Mouse (Mus musculus): Measurements from ENCODE around the gene Arap1. TPM values are rescaled to one million over a fixed set of nuclear protein-coding genes. Genes with fewer than 3 reads are reported as not detected.

The Arap1 gene
- polyA plus RNA-seq, 1 experiment from 2014 or later: 29.2 TPM

GRCm38 (mm10) chr7:101422646-101423045 lies 74.8 kb downstream of the Arap1 start:
- ATAC-seq (ENCODE audit: insufficient number of reproducible peaks, insufficient read depth, low FRiP score, low read depth): no peak
- Histone ChIP-seq H3K4me1 (ENCODE audit: control insufficient read depth in 2 of 2, insufficient read depth in 2 of 2, low read length in 2 of 2) (no peaks in the 10 kb centered on the region), H3K36me3 (ENCODE audit: control insufficient read depth, insufficient read depth, low read length) (no peaks in the 10 kb centered on the region), H3K9me3 (ENCODE audit: control insufficient read depth, low read length) (no peaks in the 10 kb centered on the region), H3K9ac (ENCODE audit: low read length) (no peak overlapping the region), H3K27ac (replicated peaks in 1 of 2; ENCODE audit: control insufficient read depth in 1 of 2, insufficient read depth in 1 of 2, low read depth in 2 of 2, low read length in 2 of 2) (no peak overlapping the region), H3K4me3 (ENCODE audit: control insufficient read depth in 1 of 2, insufficient read depth in 1 of 2, low read depth in 1 of 2, low read length in 2 of 2) (no peak overlapping the region), H3K4me2 (ENCODE audit: low read length) (no peak overlapping the region), H3K27me3 (ENCODE audit: control insufficient read depth, insufficient read depth, low read length) (peaks cover 47% of the 10 kb centered on the region)
- WGBS: 75% methylated on average over 8 of the region's 8 CpGs

DNA sequence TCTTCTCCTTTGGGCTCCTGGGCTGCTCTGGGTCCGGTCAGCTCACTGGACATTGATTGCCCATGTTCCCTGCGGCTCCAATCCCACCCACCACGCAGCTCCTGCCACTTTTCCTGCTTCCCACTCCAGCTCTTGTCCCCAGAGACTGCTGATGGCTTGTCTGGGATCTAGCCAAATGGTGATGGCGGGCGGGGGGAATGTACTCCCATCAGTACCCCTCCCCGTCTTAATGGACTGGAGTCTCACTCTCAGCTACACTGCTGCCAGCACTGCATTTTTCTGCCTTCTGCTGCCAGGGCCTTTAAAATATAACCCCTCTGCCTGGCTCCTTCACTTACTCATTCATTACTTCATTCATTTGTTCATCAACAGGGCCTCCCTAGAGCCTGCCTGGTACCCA lies 76.1 kb downstream of the Arap1 start:
- H3K4me2 ChIP-seq (ENCODE audit: low read length): no peak overlapping the region
- H3K4me1 ChIP-seq (ENCODE audit: control insufficient read depth in 2 of 2, insufficient read depth in 2 of 2, low read length in 2 of 2): no peaks in the 10 kb centered on the region
- H3K27ac ChIP-seq (replicated peaks in 1 of 2; ENCODE audit: control insufficient read depth in 1 of 2, insufficient read depth in 1 of 2, low read depth in 2 of 2, low read length in 2 of 2): no peak overlapping the region
- no peaks in the 10 kb centered on the region for H3K9me3 ChIP-seq (ENCODE audit: control insufficient read depth, low read length)
- no peak overlapping the region for H3K9ac ChIP-seq (ENCODE audit: low read length)
- no peak overlapping the region for H3K4me3 ChIP-seq (ENCODE audit: control insufficient read depth in 1 of 2, insufficient read depth in 1 of 2, low read depth in 1 of 2, low read length in 2 of 2)
- H3K27me3 ChIP-seq (ENCODE audit: control insufficient read depth, insufficient read depth, low read length): peaks cover 38% of the 10 kb centered on the region
- ATAC-seq (ENCODE audit: insufficient number of reproducible peaks, insufficient read depth, low FRiP score, low read depth): no peak
- WGBS: 66% methylated on average over 6 of the region's 6 CpGs
- no peaks in the 10 kb centered on the region for H3K36me3 ChIP-seq (ENCODE audit: control insufficient read depth, insufficient read depth, low read length)

GRCm38 (mm10) chr7:101426692-101427091 lies 78.8 kb downstream of the Arap1 start:
- no peak for ATAC-seq (ENCODE audit: insufficient number of reproducible peaks, insufficient read depth, low FRiP score, low read depth)
- H3K9me3 ChIP-seq (ENCODE audit: control insufficient read depth, low read length): no peaks in the 10 kb centered on the region
- H3K4me3 ChIP-seq (ENCODE audit: control insufficient read depth in 1 of 2, insufficient read depth in 1 of 2, low read depth in 1 of 2, low read length in 2 of 2): no peak overlapping the region
- peaks cover 12% of the 10 kb centered on the region; the same call in 1 of the 2 replicates for H3K27me3 ChIP-seq (ENCODE audit: control insufficient read depth, insufficient read depth, low read length)
- no peaks in the 10 kb centered on the region for H3K36me3 ChIP-seq (ENCODE audit: control insufficient read depth, insufficient read depth, low read length)
- no peaks in the 10 kb centered on the region for H3K4me1 ChIP-seq (ENCODE audit: control insufficient read depth in 2 of 2, insufficient read depth in 2 of 2, low read length in 2 of 2)
- H3K9ac ChIP-seq (ENCODE audit: low read length): no peak overlapping the region
- no peak overlapping the region for H3K4me2 ChIP-seq (ENCODE audit: low read length)
- no peak overlapping the region for H3K27ac ChIP-seq (replicated peaks in 1 of 2; ENCODE audit: control insufficient read depth in 1 of 2, insufficient read depth in 1 of 2, low read depth in 2 of 2, low read length in 2 of 2)
- WGBS: 64% methylated on average over 8 of the region's 8 CpGs

- H3K4me2 ChIP-seq (ENCODE audit: low read length): no peak overlapping the region
- WGBS: 13% methylated on average over 2 of the region's 2 CpGs
- H3K4me3 ChIP-seq (ENCODE audit: control insufficient read depth in 1 of 2, insufficient read depth in 1 of 2, low read depth in 1 of 2, low read length in 2 of 2): no peak overlapping the region
- H3K27me3 ChIP-seq (ENCODE audit: control insufficient read depth, insufficient read depth, low read length): peaks cover 9% of the 10 kb centered on the region; the same call in 1 of the 2 replicates
- H3K9ac ChIP-seq (ENCODE audit: low read length): no peak overlapping the region
- H3K36me3 ChIP-seq (ENCODE audit: control insufficient read depth, insufficient read depth, low read length): no peaks in the 10 kb centered on the region
- no peaks in the 10 kb centered on the region for H3K9me3 ChIP-seq (ENCODE audit: control insufficient read depth, low read length)
- no peaks in the 10 kb centered on the region for H3K4me1 ChIP-seq (ENCODE audit: control insufficient read depth in 2 of 2, insufficient read depth in 2 of 2, low read length in 2 of 2)
- no peak for ATAC-seq (ENCODE audit: insufficient number of reproducible peaks, insufficient read depth, low FRiP score, low read depth)
- no peak overlapping the region for H3K27ac ChIP-seq (replicated peaks in 1 of 2; ENCODE audit: control insufficient read depth in 1 of 2, insufficient read depth in 1 of 2, low read depth in 2 of 2, low read length in 2 of 2)
Observed at GRCm38 (mm10) chr7:101427736-101428135, 79.9 kb downstream of the Arap1 start.

DNA sequence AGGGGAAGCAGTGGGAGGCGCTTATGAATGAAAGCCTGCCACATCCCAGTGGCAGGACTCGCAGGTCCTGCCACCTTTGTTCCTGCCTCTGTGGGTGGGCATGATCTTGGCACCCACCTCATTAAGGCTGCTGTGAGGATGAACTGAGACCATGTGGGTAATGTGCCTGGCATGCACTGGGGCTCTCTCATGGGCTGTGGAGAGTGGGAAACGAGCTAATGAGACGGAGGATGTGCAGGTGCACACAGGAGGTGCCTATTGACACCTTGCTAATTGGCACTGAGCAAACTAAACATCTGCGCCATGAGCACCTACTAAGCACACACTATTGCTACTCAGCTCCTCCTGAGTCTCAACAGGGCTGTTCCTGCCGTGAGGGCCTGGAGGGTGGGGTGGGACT lies 87.2 kb downstream of the Arap1 start:
- no peak for ATAC-seq (ENCODE audit: insufficient number of reproducible peaks, insufficient read depth, low FRiP score, low read depth)
- Histone ChIP-seq H3K27ac (replicated peaks in 1 of 2; ENCODE audit: control insufficient read depth in 1 of 2, insufficient read depth in 1 of 2, low read depth in 2 of 2, low read length in 2 of 2) (no peak overlapping the region), H3K36me3 (ENCODE audit: control insufficient read depth, insufficient read depth, low read length) (no peaks in the 10 kb centered on the region), H3K4me1 (ENCODE audit: control insufficient read depth in 2 of 2, insufficient read depth in 2 of 2, low read length in 2 of 2) (0 out of 4 replicates have a peak, but pooled peaks cover 0 to 2% of the 10 kb centered on the region in 2 experiments), H3K4me2 (ENCODE audit: low read length) (no peak overlapping the region), H3K9me3 (ENCODE audit: control insufficient read depth, low read length) (no peaks in the 10 kb centered on the region), H3K27me3 (ENCODE audit: control insufficient read depth, insufficient read depth, low read length) (peaks cover under 1% of the 10 kb centered on the region; the same call in 1 of the 2 replicates), H3K4me3 (ENCODE audit: control insufficient read depth in 1 of 2, insufficient read depth in 1 of 2, low read depth in 1 of 2, low read length in 2 of 2) (no peak overlapping the region), H3K9ac (ENCODE audit: low read length) (no peak overlapping the region)
- WGBS: 71% methylated on average over 6 of the region's 6 CpGs

GRCm38 (mm10) chr7:101437876-101438275 lies 90.0 kb downstream of the Arap1 start:
- H3K4me1 ChIP-seq (ENCODE audit: control insufficient read depth in 2 of 2, insufficient read depth in 2 of 2, low read length in 2 of 2): 0 out of 4 replicates have a peak, but pooled peaks cover 0 to 2% of the 10 kb centered on the region in 2 experiments
- no peak overlapping the region for H3K4me3 ChIP-seq (ENCODE audit: control insufficient read depth in 1 of 2, insufficient read depth in 1 of 2, low read depth in 1 of 2, low read length in 2 of 2)
- no peak overlapping the region for H3K27ac ChIP-seq (replicated peaks in 1 of 2; ENCODE audit: control insufficient read depth in 1 of 2, insufficient read depth in 1 of 2, low read depth in 2 of 2, low read length in 2 of 2)
- no peaks in the 10 kb centered on the region for H3K9me3 ChIP-seq (ENCODE audit: control insufficient read depth, low read length)
- no peak for ATAC-seq (ENCODE audit: insufficient number of reproducible peaks, insufficient read depth, low FRiP score, low read depth)
- no peak overlapping the region for H3K4me2 ChIP-seq (ENCODE audit: low read length)
- WGBS: 3% methylated on average over 1 of the region's 1 CpGs
- H3K36me3 ChIP-seq (ENCODE audit: control insufficient read depth, insufficient read depth, low read length): no peaks in the 10 kb centered on the region
- no peak overlapping the region for H3K9ac ChIP-seq (ENCODE audit: low read length)
- peaks cover 13% of the 10 kb centered on the region for H3K27me3 ChIP-seq (ENCODE audit: control insufficient read depth, insufficient read depth, low read length)

DNA sequence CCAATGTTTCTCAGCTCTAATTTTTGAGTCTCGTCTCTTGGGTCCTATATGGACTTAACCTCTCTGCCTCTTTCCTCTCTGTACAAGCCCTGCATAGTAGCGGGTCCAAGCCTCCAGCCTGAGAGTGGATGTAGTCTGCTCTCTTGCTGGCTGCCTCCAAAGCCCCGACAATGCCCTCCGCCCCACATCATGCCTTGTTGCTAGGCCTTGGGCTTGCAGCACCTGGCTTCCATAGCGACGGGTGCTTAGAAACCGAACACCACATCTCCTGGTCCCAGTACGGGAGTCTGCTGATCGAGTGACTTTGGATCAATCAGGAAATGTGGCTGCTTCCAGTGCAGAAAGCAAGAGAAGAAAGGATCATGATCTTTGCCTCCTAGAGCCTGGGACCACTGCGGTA lies 95.2 kb downstream of the Arap1 start:
- Histone ChIP-seq H3K9me3 (ENCODE audit: control insufficient read depth, low read length) (no peaks in the 10 kb centered on the region), H3K27ac (replicated peaks in 1 of 2; ENCODE audit: control insufficient read depth in 1 of 2, insufficient read depth in 1 of 2, low read depth in 2 of 2, low read length in 2 of 2) (no peak overlapping the region), H3K27me3 (ENCODE audit: control insufficient read depth, insufficient read depth, low read length) (peaks cover 16% of the 10 kb centered on the region), H3K4me3 (ENCODE audit: control insufficient read depth in 1 of 2, insufficient read depth in 1 of 2, low read depth in 1 of 2, low read length in 2 of 2) (no peak overlapping the region), H3K4me1 (ENCODE audit: control insufficient read depth in 2 of 2, insufficient read depth in 2 of 2, low read length in 2 of 2) (no peaks in the 10 kb centered on the region), H3K36me3 (ENCODE audit: control insufficient read depth, insufficient read depth, low read length) (no peaks in the 10 kb centered on the region), H3K4me2 (ENCODE audit: low read length) (no peak overlapping the region), H3K9ac (ENCODE audit: low read length) (no peak overlapping the region)
- WGBS: 76% methylated on average over 10 of the region's 10 CpGs
- ATAC-seq (ENCODE audit: insufficient number of reproducible peaks, insufficient read depth, low FRiP score, low read depth): no peak

DNA sequence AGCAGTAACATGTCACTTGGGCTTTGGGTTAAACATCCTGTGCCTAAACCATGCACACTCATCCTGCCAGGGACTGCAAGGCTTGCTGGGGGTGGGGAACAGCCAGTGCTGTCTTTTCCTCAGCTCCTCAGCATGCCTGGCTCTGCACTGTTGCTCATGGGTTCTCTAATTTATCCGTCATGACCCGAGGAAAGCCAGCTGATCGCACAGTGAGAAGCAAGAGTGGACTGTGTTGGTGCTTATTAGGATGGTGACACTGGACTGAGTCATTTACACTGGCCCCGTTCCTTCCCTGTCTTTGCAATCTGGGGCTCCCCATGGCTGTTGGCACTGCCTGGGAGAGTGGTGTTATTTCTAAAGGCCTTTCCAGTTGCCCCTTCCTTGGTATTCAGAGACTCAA lies 96.3 kb downstream of the Arap1 start:
- Histone ChIP-seq H3K4me3 (ENCODE audit: control insufficient read depth in 1 of 2, insufficient read depth in 1 of 2, low read depth in 1 of 2, low read length in 2 of 2) (no peak overlapping the region), H3K27me3 (ENCODE audit: control insufficient read depth, insufficient read depth, low read length) (peaks cover 16% of the 10 kb centered on the region), H3K4me2 (ENCODE audit: low read length) (no peak overlapping the region), H3K27ac (replicated peaks in 1 of 2; ENCODE audit: control insufficient read depth in 1 of 2, insufficient read depth in 1 of 2, low read depth in 2 of 2, low read length in 2 of 2) (no peak overlapping the region), H3K9ac (ENCODE audit: low read length) (no peak overlapping the region), H3K36me3 (ENCODE audit: control insufficient read depth, insufficient read depth, low read length) (no peaks in the 10 kb centered on the region), H3K4me1 (ENCODE audit: control insufficient read depth in 2 of 2, insufficient read depth in 2 of 2, low read length in 2 of 2) (no peaks in the 10 kb centered on the region), H3K9me3 (ENCODE audit: control insufficient read depth, low read length) (no peaks in the 10 kb centered on the region)
- ATAC-seq (ENCODE audit: insufficient number of reproducible peaks, insufficient read depth, low FRiP score, low read depth): no peak
- 78% methylated on average over 4 of the region's 4 CpGs for WGBS

Measured in heart, embryonic 14.5 days (tissue).